Mouse (Mus musculus): ENCODE results near the gene Dhrs9. TPM values are rescaled to one million over a fixed set of nuclear protein-coding genes. Genes with fewer than 3 reads are reported as not detected.

Dhrs9 gene
- total RNA-seq (2023): not detected

DNA sequence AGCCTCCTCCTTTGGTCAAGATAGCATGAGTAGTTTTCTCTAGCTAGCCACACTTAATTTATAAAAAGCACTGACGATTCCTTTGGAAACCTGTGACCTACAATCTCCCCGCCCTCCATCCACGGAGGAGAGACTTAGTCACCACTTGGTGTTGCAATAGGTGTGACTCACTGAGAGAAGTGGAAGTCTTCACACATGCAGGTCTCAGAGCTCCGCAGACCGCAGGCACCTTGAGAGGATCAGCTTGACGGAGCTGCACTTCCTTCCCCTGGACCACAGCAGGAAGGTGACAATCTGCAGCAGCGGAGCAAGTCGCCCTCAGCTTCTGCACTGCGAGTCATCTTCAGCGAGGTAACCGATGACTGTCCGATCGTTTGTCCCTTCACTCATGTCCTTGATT is at the start of gene Dhrs9:
Gene Dhrs9 (plus strand): TSS at position 165 of the 400 bp plus-strand sequence.

DNA sequence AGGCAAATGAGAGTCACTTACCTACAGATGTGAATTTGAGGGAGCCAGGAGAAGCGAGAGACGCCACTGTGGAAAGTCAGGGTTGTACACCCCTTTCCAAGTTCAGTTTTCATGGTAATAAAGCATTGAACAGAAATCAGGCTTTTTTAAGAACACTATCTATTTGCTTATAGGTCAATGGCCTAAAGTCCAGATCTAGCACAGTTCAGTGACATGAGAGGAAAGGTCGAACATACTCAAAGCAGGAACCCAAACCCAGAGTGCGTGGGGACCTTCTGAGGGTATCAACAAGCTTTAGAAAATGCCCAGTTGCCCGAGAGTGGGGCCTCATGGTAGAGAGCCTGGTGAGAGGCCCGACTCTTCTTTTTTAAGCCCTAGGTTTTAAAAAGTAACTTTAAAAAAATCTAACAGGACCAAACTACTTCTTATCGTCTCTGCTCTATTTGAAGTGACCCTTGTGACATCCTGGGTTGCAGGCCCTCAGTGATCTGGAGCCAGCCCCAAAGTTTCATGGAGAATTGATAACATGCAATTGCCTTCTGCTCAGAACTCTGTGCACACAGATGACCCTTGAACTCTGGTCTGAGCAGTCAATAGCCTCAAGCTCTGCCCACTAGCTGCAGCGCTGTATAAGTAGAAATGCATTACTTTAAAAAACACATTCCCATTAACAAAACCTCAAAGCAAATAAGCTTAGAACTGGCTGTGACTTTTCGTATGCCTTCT is 37.6 kb upstream of the Dhrs9 start, which contains the start of gene Abcb11:
Gene Abcb11 (minus strand): TSS at position 121 of the 726 bp plus-strand sequence.

Other genes with a start within 250 kb of the Dhrs9 start
- gene Nostrin, start 244.6 kb upstream of the Dhrs9 start, total RNA-seq (2023): not detected
- gene Spc25, start 174.3 kb upstream of the Dhrs9 start, total RNA-seq (2023): 2.2 TPM
- not detected for gene G6pc2, start 169.4 kb upstream of the Dhrs9 start, total RNA-seq (2023)
- gene Abcb11, start 37.8 kb upstream of the Dhrs9 start, total RNA-seq (2023): not detected
- not detected for gene Lrp2, start 205.6 kb downstream of the Dhrs9 start, total RNA-seq (2023)